16 mouse cellular contexts compared by ENCODE assay signal in genomic region chr4:62808553-62808950, GRCm38 (mm10).
"Had no signal": no experiment of that assay in that cellular context is flagged by ENCODE, and none has a peak within 500 bp of the region (broad histone marks: within the 10 kb centered on the region; RNA-seq: fewer than 3 reads in every experiment).

No protein-coding gene starts in this region.

- DNase-seq: liver, embryonic 13.5 days; liver, postnatal 0 days; lung, adult 2 months; lung, postnatal 14 days; lung, postnatal 36 days; right cerebral cortex, postnatal 14 days; thymus, postnatal 14 days had no signal

- H3K27ac ChIP-seq: liver, embryonic 13.5 days; liver, embryonic 15.5 days; lung, embryonic 15.5 days; macrophage; midbrain, embryonic 12.5 days; midbrain, embryonic 15.5 days; neural tube, embryonic 12.5 days; stomach, embryonic 15.5 days; stomach, postnatal 0 days had no signal

- H3K4me3 ChIP-seq: liver, embryonic 13.5 days; liver, embryonic 15.5 days; lung, embryonic 15.5 days; megakaryocyte, embryonic 14.5 days; midbrain, embryonic 12.5 days; midbrain, embryonic 15.5 days; neural tube, embryonic 12.5 days; stomach, embryonic 15.5 days had no signal

- H3K4me1 ChIP-seq: liver, embryonic 15.5 days; midbrain, embryonic 12.5 days; midbrain, embryonic 15.5 days; neural tube, embryonic 12.5 days; stomach, embryonic 15.5 days had no signal

- H3K9me3 ChIP-seq: liver, embryonic 13.5 days; liver, embryonic 15.5 days; lung, embryonic 15.5 days; midbrain, embryonic 12.5 days; midbrain, embryonic 15.5 days; neural tube, embryonic 12.5 days; stomach, embryonic 15.5 days had no signal

- H3K27me3 ChIP-seq: liver, embryonic 13.5 days; liver, embryonic 15.5 days; lung, embryonic 15.5 days; midbrain, embryonic 12.5 days; midbrain, embryonic 15.5 days; neural tube, embryonic 12.5 days; stomach, embryonic 15.5 days had no signal

- H3K36me3 ChIP-seq: liver, embryonic 13.5 days; liver, embryonic 15.5 days; lung, embryonic 15.5 days; midbrain, embryonic 12.5 days; midbrain, embryonic 15.5 days; neural tube, embryonic 12.5 days; stomach, embryonic 15.5 days had no signal
